Mouse (Mus musculus) heart, postnatal 0 days (tissue): Measurements from ENCODE around the gene Trpc3.

Experiments used
- CTCF ChIP-seq: IDR thresholded peaks from 2 replicates; pipeline ENCODE4 v1.5.1; 2016; ENCODE audit warnings: antibody characterized with exemption, control low read depth, low read depth
- EP300 ChIP-seq: IDR thresholded peaks from 2 replicates; pipeline ENCODE4 v1.6.1; 2016; ENCODE audit warnings: antibody characterized with exemption, low read depth

DNA sequence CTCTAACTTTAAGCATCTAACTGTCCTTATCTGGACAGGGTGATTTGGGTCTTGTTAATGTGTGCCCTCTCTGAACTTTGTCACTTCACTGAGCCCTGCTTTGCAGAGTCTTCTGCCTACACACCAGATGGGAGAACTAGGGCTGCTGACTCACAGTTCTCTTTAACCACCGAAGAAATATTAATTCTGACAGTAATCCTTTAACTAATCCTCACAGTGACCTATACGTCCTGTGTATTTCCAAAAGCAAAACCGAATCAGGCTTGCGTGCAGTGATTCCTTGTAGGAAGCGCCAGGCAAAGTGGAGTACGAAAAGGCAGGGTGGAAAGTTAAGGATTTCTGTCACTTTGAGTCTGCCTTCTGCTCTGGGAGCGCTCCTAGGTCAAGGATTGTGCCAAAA lies 71.8 kb downstream of the Trpc3 start:
- no peak for TF ChIP-seq CTCF
- no peak for TF ChIP-seq EP300
